Mouse (Mus musculus) midbrain, embryonic 12.5 days (tissue): ENCODE measurements around the gene Enah. TPM values are rescaled to one million over a fixed set of nuclear protein-coding genes. Genes with fewer than 3 reads are reported as not detected.
A peak's percentile ranks its signal among the peaks of the same experiment; 100 is the strongest.

Source experiments
- ATAC-seq: fragments of 200-750 bp; cut with Nextera tagmentation; 2 replicates; pipeline ENCODE4 v1.8.0; 2017; ENCODE audit warnings: low read depth, moderate TSS enrichment, moderate library complexity; ENCODE audit not compliant: low FRiP score
- H3K27ac ChIP-seq: fragments of 300-500 bp; sonication (generic); replicated peaks from 2 replicates; pipeline ENCODE4 v1.5.1; 2016; ENCODE audit warnings: mild to moderate bottlenecking
- H3K27me3 ChIP-seq: fragments of 300-500 bp; sonication (generic); 2 replicates; pipeline ENCODE4 v1.6.1; 2016; ENCODE audit warnings: mild to moderate bottlenecking
- H3K36me3 ChIP-seq: fragments of 300-500 bp; sonication (generic); 2 replicates; pipeline ENCODE4 v1.6.1; 2016
- H3K4me1 ChIP-seq: fragments of 300-500 bp; sonication (generic); 2 replicates; pipeline ENCODE4 v1.6.1; 2016
- H3K4me2 ChIP-seq: fragments of 300-500 bp; sonication (generic); replicated peaks from 2 replicates; pipeline ENCODE4 v1.6.1; 2016; ENCODE audit warnings: mild to moderate bottlenecking, moderate library complexity
- H3K4me3 ChIP-seq: fragments of 300-500 bp; sonication (generic); 2 replicates; pipeline ENCODE4 v1.5.1; 2016; ENCODE audit warnings: mild to moderate bottlenecking
- H3K9ac ChIP-seq: fragments of 300-500 bp; sonication (generic); replicated peaks from 2 replicates; pipeline ENCODE4 v1.6.1; 2016; ENCODE audit warnings: mild to moderate bottlenecking, moderate library complexity
- H3K9me3 ChIP-seq: fragments of 300-500 bp; sonication (generic); 2 replicates; pipeline ENCODE4 v1.6.1; 2016; ENCODE audit warnings: mild to moderate bottlenecking
- WGBS: fragments of 180-500 bp; shearing (Covaris S2); methylation state at CpG from one replicate; pipeline ENCODE4 v1.1.7; 2016; 5-methylcytosine and 5-hydroxymethylcytosine counted together
- polyA plus RNA-seq: library from polyadenylated mRNA; unstranded; fragments of >200 nt; fragmentation: Nextera tagmentation; extraction: Ambion mirVana; gene quantifications from 2 replicates; pipeline ENCODE4 v1.2.1, GENCODE M21; 2016

The Enah gene
- polyA plus RNA-seq, 1 experiment from 2014 or later = 41.4 TPM

DNA sequence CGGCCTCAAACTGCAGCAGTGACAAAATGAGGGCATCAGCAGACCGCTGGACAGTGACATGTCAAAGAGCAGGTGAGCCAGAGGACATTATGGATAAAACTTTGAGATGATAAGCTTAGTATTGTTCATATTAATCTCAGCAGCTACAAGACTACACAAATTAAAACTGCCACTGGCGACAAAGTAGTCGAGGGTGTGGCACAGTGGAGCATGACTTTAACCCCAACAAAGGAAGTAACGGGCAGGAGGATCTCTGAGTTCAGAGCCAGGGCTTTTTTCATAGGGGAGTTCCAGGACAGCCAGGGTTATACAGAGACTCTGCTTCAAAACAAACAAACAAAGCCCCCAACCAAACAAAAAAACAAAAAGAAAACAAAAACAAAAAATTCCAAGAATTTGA lies 68.5 kb downstream of the Enah start:
- Histone ChIP-seq H3K27ac (no peak overlapping the region), H3K9me3 (no peaks in the 10 kb centered on the region), H3K9ac (no peak overlapping the region), H3K4me3 (no peak overlapping the region), H3K4me1 (no peaks in the 10 kb centered on the region), H3K27me3 (no peaks in the 10 kb centered on the region), H3K36me3 (peaks cover 19% of the 10 kb centered on the region; the same call in 1 of the 2 replicates), H3K4me2 (no peak overlapping the region)
- ATAC-seq = no peak
- 77% methylated on average over 5 of the region's 5 CpGs for whole genome bisulfite sequencing

- Histone ChIP-seq H3K9ac (no peak overlapping the region), H3K4me3 (no peak overlapping the region), H3K27me3 (no peaks in the 10 kb centered on the region), H3K9me3 (no peaks in the 10 kb centered on the region), H3K4me2 (no peak overlapping the region), H3K36me3 (peaks cover 17% of the 10 kb centered on the region; the same call in 1 of the 2 replicates), H3K27ac (no peak overlapping the region), H3K4me1 (no peaks in the 10 kb centered on the region)
- ATAC-seq = no peak
- 97% methylated on average over 9 of the region's 9 CpGs for WGBS
Observed at GRCm38 (mm10) chr1:181950721-181951120, 69.1 kb downstream of the Enah start.

DNA sequence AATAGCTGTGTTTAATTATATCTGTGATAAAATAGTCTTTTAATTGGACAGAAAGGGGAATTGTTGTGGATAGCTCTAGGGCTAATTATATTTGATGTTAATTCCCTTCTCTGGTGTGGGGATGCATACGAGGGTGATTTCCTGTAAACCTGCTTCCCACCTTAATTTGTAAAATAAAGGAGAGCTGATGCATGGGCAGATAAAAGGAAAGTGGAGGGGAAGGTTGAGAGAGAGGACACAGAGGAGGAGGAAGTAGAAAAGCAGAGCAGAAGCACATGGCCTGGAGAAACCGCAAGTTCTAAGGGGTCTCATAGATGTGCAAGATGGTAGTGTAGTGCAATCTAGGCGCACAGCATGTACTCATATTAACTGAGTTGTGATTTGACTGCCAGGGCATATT lies 71.6 kb downstream of the Enah start:
- no peaks in the 10 kb centered on the region for H3K4me1 ChIP-seq
- no peaks in the 10 kb centered on the region for H3K9me3 ChIP-seq
- H3K27me3 ChIP-seq = no peaks in the 10 kb centered on the region
- peaks cover 14% of the 10 kb centered on the region; the same call in 1 of the 2 replicates for H3K36me3 ChIP-seq
- no peak overlapping the region for H3K9ac ChIP-seq
- WGBS = 92% methylated on average over 3 of the region's 3 CpGs
- no peak overlapping the region for H3K4me3 ChIP-seq
- no peak overlapping the region for H3K4me2 ChIP-seq
- H3K27ac ChIP-seq = no peak overlapping the region
- no peak for ATAC-seq

DNA sequence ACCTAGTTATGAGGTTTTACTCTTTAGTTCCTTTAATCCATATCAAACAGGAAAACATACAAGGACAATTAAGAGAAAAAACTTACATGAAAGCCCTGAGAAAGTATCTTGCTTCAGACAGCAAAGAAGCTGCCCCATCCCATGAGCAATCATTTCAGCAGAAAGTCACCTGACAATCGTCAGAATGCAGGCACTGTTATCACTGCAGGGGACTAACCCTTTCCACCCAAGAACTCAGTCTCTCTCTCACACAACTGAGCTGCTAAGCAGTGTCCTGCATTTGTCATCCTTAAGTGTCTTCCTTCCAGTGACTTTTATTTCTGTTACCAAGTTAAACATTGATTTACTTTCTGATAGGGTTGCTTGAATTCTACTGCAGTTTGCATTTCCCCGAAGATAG lies 82.7 kb downstream of the Enah start:
- Histone ChIP-seq H3K27ac (no peak overlapping the region), H3K9ac (no peak overlapping the region), H3K4me1 (no peaks in the 10 kb centered on the region), H3K36me3 (0 out of 2 replicates have a peak, but pooled peaks cover 4% of the 10 kb centered on the region), H3K27me3 (no peaks in the 10 kb centered on the region), H3K4me3 (no peak overlapping the region), H3K4me2 (no peak overlapping the region), H3K9me3 (no peaks in the 10 kb centered on the region)
- WGBS = 72% methylated on average over 2 of the region's 2 CpGs
- no peak for ATAC-seq

DNA sequence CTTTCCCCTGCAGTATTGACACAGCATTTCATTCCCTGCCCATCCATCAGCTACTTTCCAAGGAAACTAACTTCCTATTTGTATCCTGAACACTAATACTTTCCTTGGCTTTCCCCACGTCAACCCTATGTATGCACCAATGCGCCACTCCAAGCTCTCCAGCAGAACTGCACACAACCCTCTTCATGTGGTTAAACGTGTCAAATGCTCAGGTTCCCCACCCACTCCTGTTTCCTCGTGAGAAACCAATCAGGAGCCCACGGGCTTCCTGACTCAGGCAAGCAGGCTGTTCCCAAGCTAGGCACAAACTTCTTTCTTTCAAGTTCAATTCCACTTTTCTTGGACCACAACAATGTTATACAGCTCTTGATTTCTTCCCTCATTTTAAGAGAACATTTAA lies 91.4 kb downstream of the Enah start:
- Histone ChIP-seq H3K9ac (no peak overlapping the region), H3K27me3 (no peaks in the 10 kb centered on the region), H3K9me3 (no peaks in the 10 kb centered on the region), H3K4me1 (no peaks in the 10 kb centered on the region), H3K36me3 (peaks cover 18% of the 10 kb centered on the region), H3K4me3 (no peak overlapping the region), H3K27ac (no peak overlapping the region), H3K4me2 (no peak overlapping the region)
- WGBS = 80% methylated on average over 5 of the region's 5 CpGs
- ATAC-seq = no peak

- peaks cover 25% of the 10 kb centered on the region for H3K36me3 ChIP-seq
- 81% methylated on average over 24 of the region's 24 CpGs for WGBS
- no peak for ATAC-seq
Observed at GRCm38 (mm10) chr1:181923384-181923783, 96.4 kb downstream of the Enah start.

DNA sequence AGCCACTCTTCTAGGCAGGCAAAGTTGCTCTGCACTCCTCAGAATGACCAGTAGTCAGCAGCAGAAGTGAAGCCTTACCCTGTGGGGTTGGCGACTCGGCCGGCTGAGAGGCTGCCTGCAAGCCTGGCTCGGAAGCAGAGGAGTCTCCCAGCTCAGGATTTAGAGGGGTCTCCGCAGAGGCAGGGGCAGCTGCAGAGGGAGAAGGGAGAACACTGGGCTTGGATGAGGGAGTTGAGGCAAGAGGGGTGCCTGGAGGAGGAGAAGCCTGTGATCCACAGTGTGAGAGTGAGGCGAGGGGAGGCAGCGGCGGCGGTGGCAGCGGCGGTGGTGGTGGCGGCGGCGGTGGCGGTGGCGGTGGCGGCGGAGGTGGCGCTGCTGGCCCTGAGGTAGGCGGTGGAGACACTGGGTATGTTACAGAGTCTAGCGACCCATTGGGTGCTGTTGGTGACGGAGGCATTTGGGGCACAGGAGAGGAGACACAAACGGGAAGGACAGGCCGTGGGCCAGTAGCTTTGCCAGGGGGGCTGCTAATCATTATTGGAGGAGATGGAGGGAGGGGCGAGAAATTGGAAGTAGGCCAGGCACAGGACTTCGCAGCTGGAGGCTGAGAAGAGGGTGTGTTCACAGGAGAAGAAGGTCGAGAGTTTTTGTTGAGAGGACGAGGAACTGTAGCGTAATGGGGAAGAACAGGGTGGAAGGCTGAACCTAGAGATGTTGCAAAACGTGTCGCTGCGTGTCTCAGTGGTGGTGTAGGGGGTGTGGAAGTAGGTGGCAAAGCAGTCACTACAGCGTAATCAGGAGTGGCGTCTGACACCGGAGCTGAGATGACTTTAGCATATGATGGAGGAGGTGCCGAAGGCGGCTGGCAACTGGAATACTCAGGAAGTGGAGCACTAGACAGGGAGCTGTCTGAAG lies 98.0 kb downstream of the Enah start:
- WGBS = 81% methylated on average over 33 of the region's 37 CpGs
- Histone ChIP-seq H3K27me3 (no peaks in the 10 kb centered on the region), H3K9ac (no peak overlapping the region), H3K9me3 (no peaks in the 10 kb centered on the region), H3K4me1 (no peaks in the 10 kb centered on the region), H3K4me3 (no peak overlapping the region), H3K36me3 (peaks cover 35% of the 10 kb centered on the region), H3K27ac (no peak overlapping the region), H3K4me2 (0 out of 2 replicates have a peak overlapping the region, but pooled peaks have one; percentile 7)
- ATAC-seq = no peak

More at GRCm38 (mm10) chr1:181923384-181923783, 96.4 kb downstream of the Enah start:
- Histone ChIP-seq H3K4me3 (no peak overlapping the region), H3K9me3 (no peaks in the 10 kb centered on the region), H3K27me3 (no peaks in the 10 kb centered on the region), H3K4me1 (no peaks in the 10 kb centered on the region), H3K4me2 (no peak overlapping the region), H3K9ac (no peak overlapping the region), H3K27ac (no peak overlapping the region)

- H3K9ac ChIP-seq = no peak overlapping the region
- no peak overlapping the region for H3K4me3 ChIP-seq
- H3K4me2 ChIP-seq = no peak overlapping the region
- H3K4me1 ChIP-seq = no peaks in the 10 kb centered on the region
- H3K27ac ChIP-seq = no peak overlapping the region
- H3K36me3 ChIP-seq = peaks cover 40% of the 10 kb centered on the region
- H3K9me3 ChIP-seq = no peaks in the 10 kb centered on the region
- 94% methylated on average over 7 of the region's 7 CpGs for WGBS
- no peaks in the 10 kb centered on the region for H3K27me3 ChIP-seq
- ATAC-seq = no peak
Observed at GRCm38 (mm10) chr1:181911841-181912240, 107.9 kb downstream of the Enah start.

- Histone ChIP-seq H3K36me3 (peaks cover 35% of the 10 kb centered on the region), H3K9ac (no peak overlapping the region)
- ATAC-seq = peak; percentile 78
Observed at GRCm38 (mm10) chr1:181901706-181902373, 118.0 kb downstream of the Enah start.

DNA sequence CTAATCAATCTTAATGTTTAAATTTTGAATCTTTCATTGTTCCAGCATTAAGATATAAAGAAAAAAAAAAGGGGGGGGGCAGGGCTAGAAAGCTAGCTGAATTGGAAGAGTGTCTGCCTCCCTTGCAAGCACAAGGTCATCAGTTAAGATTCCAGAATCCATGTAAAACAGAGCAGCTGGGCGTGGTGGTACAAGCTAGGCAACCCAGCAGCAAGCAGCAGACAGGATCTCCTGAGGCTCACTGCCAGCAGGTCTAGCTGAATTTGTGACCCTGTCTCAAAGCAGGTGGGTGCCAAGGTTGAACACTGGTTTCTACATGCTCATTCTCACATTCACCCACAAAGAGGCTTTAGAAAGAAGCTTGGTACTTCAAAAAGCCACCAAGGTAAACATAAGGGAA lies 118.9 kb downstream of the Enah start:
- Histone ChIP-seq H3K4me2 (no peak overlapping the region), H3K27ac (no peak overlapping the region), H3K27me3 (peaks cover 4% of the 10 kb centered on the region; the same call in 1 of the 2 replicates), H3K4me1 (no peaks in the 10 kb centered on the region; the same call in 1 of the 2 replicates), H3K9me3 (no peaks in the 10 kb centered on the region), H3K36me3 (peaks cover 25% of the 10 kb centered on the region), H3K9ac (no peak overlapping the region), H3K4me3 (no peak overlapping the region)
- no peak for ATAC-seq
- WGBS = 96% methylated on average over 1 of the region's 1 CpGs

More at GRCm38 (mm10) chr1:181901706-181902373, 118.0 kb downstream of the Enah start:
- Histone ChIP-seq H3K27me3 (peaks cover 4% of the 10 kb centered on the region; the same call in 1 of the 2 replicates), H3K4me2 (0 out of 2 replicates have a peak overlapping the region, but pooled peaks have one; percentile 15), H3K4me1 (no peaks in the 10 kb centered on the region; the same call in 1 of the 2 replicates), H3K9me3 (no peaks in the 10 kb centered on the region), H3K27ac (0 out of 2 replicates have a peak overlapping the region, but pooled peaks have one; percentile 49), H3K4me3 (no peak overlapping the region)
- 38% methylated on average over 11 of the region's 11 CpGs for WGBS

DNA sequence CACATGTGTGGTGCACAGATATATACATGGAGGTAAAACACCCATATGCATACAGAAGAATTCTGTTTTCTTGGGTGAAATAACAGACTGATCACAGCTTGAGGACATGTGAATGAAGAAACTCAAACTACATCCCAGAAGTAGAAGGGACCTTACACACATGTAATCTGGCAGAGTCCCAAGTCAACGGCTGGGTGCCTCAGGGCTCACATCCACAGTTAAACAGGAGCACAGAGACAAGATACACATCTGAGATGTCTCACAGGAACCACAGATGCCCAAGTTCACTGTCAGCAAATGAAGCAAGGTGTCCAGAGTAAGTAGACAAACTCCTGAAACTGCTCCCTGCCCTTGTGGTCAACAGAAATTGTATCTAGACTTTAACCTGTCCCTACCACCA lies 120.8 kb downstream of the Enah start:
- H3K4me1 ChIP-seq = peaks cover under 1% of the 10 kb centered on the region; the same call in 1 of the 2 replicates
- no peak overlapping the region for H3K4me3 ChIP-seq
- no peaks in the 10 kb centered on the region for H3K9me3 ChIP-seq
- ATAC-seq = no peak
- H3K4me2 ChIP-seq = no peak overlapping the region
- peaks cover 4% of the 10 kb centered on the region; the same call in 1 of the 2 replicates for H3K27me3 ChIP-seq
- 97% methylated on average over 1 of the region's 1 CpGs for WGBS
- peaks cover 12% of the 10 kb centered on the region; the same call in 1 of the 2 replicates for H3K36me3 ChIP-seq
- H3K27ac ChIP-seq = no peak overlapping the region
- H3K9ac ChIP-seq = no peak overlapping the region

DNA sequence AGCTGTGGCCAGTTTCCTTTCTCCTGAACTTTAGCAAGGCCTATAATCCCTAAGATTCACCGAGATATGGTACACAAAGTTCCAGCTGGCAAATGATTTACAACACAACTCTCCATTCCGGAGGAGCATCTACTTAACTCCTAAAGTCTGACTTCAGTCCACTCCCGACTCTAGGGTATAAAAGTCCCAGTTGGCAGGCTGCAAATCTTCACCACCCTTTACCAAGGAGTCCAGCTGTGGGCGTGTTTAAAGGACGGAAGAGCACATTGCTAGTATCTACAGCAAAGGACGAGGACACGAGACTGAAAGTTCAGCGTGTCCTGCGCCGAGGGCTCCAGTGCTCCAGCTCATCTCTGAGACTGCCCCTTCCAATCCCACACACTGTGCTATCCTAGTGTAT lies 122.8 kb downstream of the Enah start:
- Histone ChIP-seq H3K9me3 (no peaks in the 10 kb centered on the region), H3K4me3 (no peak overlapping the region), H3K27ac (no peak overlapping the region), H3K4me2 (no peak overlapping the region), H3K27me3 (peaks cover 4% of the 10 kb centered on the region; the same call in 1 of the 2 replicates), H3K36me3 (no peaks in the 10 kb centered on the region; the same call in 1 of the 2 replicates), H3K4me1 (peaks cover 6% of the 10 kb centered on the region), H3K9ac (no peak overlapping the region)
- ATAC-seq = no peak
- WGBS = 80% methylated on average over 10 of the region's 10 CpGs
